In genomic region chr2:131125157-131125963, GRCm38 (mm10) we compare ENCODE assay signal across 33 mouse cellular contexts. TPM values are rescaled to one million over a fixed set of nuclear protein-coding genes. Genes with fewer than 3 reads are reported as not detected.
A peak's percentile ranks its signal among the peaks of the same experiment; 100 is the strongest.
DNase-seq lines count a peak whose midpoint lies in the region; ATAC-seq and TF ChIP-seq lines count a peak whose summit lies in the region.
"Had no signal": no experiment of that assay in that cellular context is flagged by ENCODE, and none has a peak within 500 bp of the region (broad histone marks: within the 10 kb centered on the region; RNA-seq: fewer than 3 reads in every experiment).

No protein-coding gene starts in this region.

- no peak overlapping the region for H3K4me2 ChIP-seq in heart, embryonic 11.5 days
- no peak overlapping the region for H3K4me2 ChIP-seq in liver, embryonic 13.5 days
- no peak overlapping the region for H3K4me2 ChIP-seq in stomach, postnatal 0 days (replicated peaks; ENCODE audit: low read depth)
- H3K4me2 ChIP-seq: forebrain, embryonic 12.5 days; limb, embryonic 15.5 days; midbrain, embryonic 12.5 days had no signal

- 89% methylated on average over 9 of the region's 9 CpGs for WGBS in heart, embryonic 10.5 days
- WGBS in heart, embryonic 11.5 days (ENCODE audit: insufficient replicate concordance): 84% methylated on average over 9 of the region's 9 CpGs
- WGBS in liver, embryonic 13.5 days (ENCODE audit: insufficient replicate concordance): 80% methylated on average over 9 of the region's 9 CpGs
- WGBS in stomach, postnatal 0 days: 95% methylated on average over 9 of the region's 9 CpGs

- H3K9ac ChIP-seq in heart, embryonic 11.5 days (ENCODE audit: low read depth, low read length): no peak overlapping the region
- H3K9ac ChIP-seq in liver, embryonic 13.5 days: peak overlapping the region; percentile 82; the same call in 1 of the 2 replicates
- H3K9ac ChIP-seq in stomach, postnatal 0 days (ENCODE audit: low read length): no peak overlapping the region
- H3K9ac ChIP-seq: forebrain, embryonic 12.5 days; limb, embryonic 15.5 days; liver, postnatal 0 days; midbrain, embryonic 12.5 days had no signal

- peak; percentile 66 for DNase-seq in heart, embryonic 10.5 days (ENCODE audit: low spot score)
- DNase-seq in liver, embryonic 13.5 days: no peak
- DNase-seq in liver: no peak
- peak; percentile 1 for DNase-seq in urinary bladder, postnatal 25 days (ENCODE audit: low spot score)
- no peak for DNase-seq in urinary bladder, adult 2 months (ENCODE audit: low spot score)
- no peak for DNase-seq in stomach, postnatal 0 days (ENCODE audit: low spot score)
- DNase-seq: adrenal gland, postnatal 25 days; B cell, adult 2 months; cerebellum, adult 18-20 months; cerebellum, postnatal 10 days; gastrocnemius, postnatal 36 days; kidney, adult 9 months; kidney, postnatal 10 days; layer of hippocampus, postnatal 36 days; left cerebral cortex, postnatal 4 days; liver, postnatal 0 days; lung, postnatal 36 days; retina, postnatal 1 day; right cerebral cortex, postnatal 14 days had no signal

- 0 out of 2 replicates have a peak, but pooled peaks cover 13% of the 10 kb centered on the region for H3K27me3 ChIP-seq in heart, embryonic 10.5 days (ENCODE audit: insufficient read depth, poor library complexity, severe bottlenecking)
- peaks cover 3% of the 10 kb centered on the region; the same call in 1 of the 2 replicates for H3K27me3 ChIP-seq in heart, embryonic 11.5 days (ENCODE audit: control insufficient read depth, insufficient read depth, low read length)
- peaks cover 19% of the 10 kb centered on the region; the same call in 1 of the 2 replicates for H3K27me3 ChIP-seq in liver, embryonic 13.5 days
- H3K27me3 ChIP-seq in stomach, postnatal 0 days (ENCODE audit: control insufficient read depth, insufficient read depth, low read length): no peaks in the 10 kb centered on the region
- H3K27me3 ChIP-seq: limb, embryonic 15.5 days had no signal

- no peak for TF ChIP-seq EP300 in stomach, postnatal 0 days (optimal IDR thresholded peaks at IDR 0.05)

- TF ChIP-seq CTCF in stomach, postnatal 0 days (IDR thresholded peaks at IDR 0.05; ENCODE audit: low read depth): no peak

- peak overlapping the region; percentile 38; the same call in 1 of the 2 replicates for H3K27ac ChIP-seq in heart, embryonic 10.5 days
- H3K27ac ChIP-seq in heart, embryonic 11.5 days (ENCODE audit: low read depth, low read length): no peak overlapping the region
- peak overlapping the region; percentile 15; the same call in 1 of the 2 replicates for H3K27ac ChIP-seq in liver, embryonic 13.5 days
- no peak overlapping the region for H3K27ac ChIP-seq in stomach, postnatal 0 days (replicated peaks)
- H3K27ac ChIP-seq: forebrain, embryonic 12.5 days; limb, embryonic 15.5 days; midbrain, embryonic 12.5 days had no signal

- no peak for ATAC-seq in heart, embryonic 11.5 days (replicated peaks; ENCODE audit: insufficient number of reproducible peaks, low FRiP score, low TSS enrichment)
- no peak for ATAC-seq in liver, embryonic 13.5 days (ENCODE audit: low read depth)
- no peak for ATAC-seq in stomach, postnatal 0 days (ENCODE audit: low FRiP score, low TSS enrichment)
- ATAC-seq: intestine, postnatal 0 days; liver, postnatal 0 days had no signal

- H3K36me3 ChIP-seq in heart, embryonic 10.5 days: no peaks in the 10 kb centered on the region
- no peaks in the 10 kb centered on the region for H3K36me3 ChIP-seq in heart, embryonic 11.5 days (ENCODE audit: control insufficient read depth, insufficient read depth, low read length)
- no peaks in the 10 kb centered on the region for H3K36me3 ChIP-seq in liver, embryonic 13.5 days
- no peaks in the 10 kb centered on the region for H3K36me3 ChIP-seq in stomach, postnatal 0 days (ENCODE audit: control insufficient read depth, insufficient read depth, low read length)
- H3K36me3 ChIP-seq: forebrain, embryonic 12.5 days; limb, embryonic 15.5 days; midbrain, embryonic 12.5 days had no signal

- H3K9me3 ChIP-seq in heart, embryonic 10.5 days: no peaks in the 10 kb centered on the region
- no peaks in the 10 kb centered on the region for H3K9me3 ChIP-seq in heart, embryonic 11.5 days (replicated peaks; ENCODE audit: control insufficient read depth, low read length)
- H3K9me3 ChIP-seq in liver, embryonic 13.5 days (replicated peaks): no peaks in the 10 kb centered on the region
- no peaks in the 10 kb centered on the region for H3K9me3 ChIP-seq in stomach, postnatal 0 days (ENCODE audit: control insufficient read depth, low read length)
- H3K9me3 ChIP-seq: forebrain, embryonic 12.5 days; limb, embryonic 15.5 days; midbrain, embryonic 12.5 days had no signal

- H3K4me3 ChIP-seq in heart, embryonic 10.5 days: no peak overlapping the region
- H3K4me3 ChIP-seq in heart, embryonic 11.5 days (ENCODE audit: low read depth, low read length): no peak overlapping the region
- no peak overlapping the region for H3K4me3 ChIP-seq in liver, embryonic 13.5 days (replicated peaks)
- no peak overlapping the region for H3K4me3 ChIP-seq in stomach, postnatal 0 days (ENCODE audit: low read depth, low read length)
- H3K4me3 ChIP-seq: erythroblast, embryonic 14.5 days; forebrain, embryonic 12.5 days; limb, embryonic 15.5 days; midbrain, embryonic 12.5 days had no signal

- H3K4me1 ChIP-seq in heart, embryonic 10.5 days: peaks cover 43% of the 10 kb centered on the region
- peaks cover 28% of the 10 kb centered on the region for H3K4me1 ChIP-seq in heart, embryonic 11.5 days (ENCODE audit: control insufficient read depth, insufficient read depth, low read length)
- H3K4me1 ChIP-seq in liver, embryonic 13.5 days (replicated peaks): peaks cover 57% of the 10 kb centered on the region
- H3K4me1 ChIP-seq in stomach, postnatal 0 days (replicated peaks; ENCODE audit: control insufficient read depth, insufficient read depth): peaks cover 6% of the 10 kb centered on the region; the same call in 1 of the 2 replicates

RNA-seq across cellular contexts. Expression of gene Hspa12b, which starts 1.7 kb away (rescaled TPM):
- 10.0 and 10.8 TPM in 2 replicates for polyA plus RNA-seq in heart, embryonic 10.5 days (2016; fragmentation: Nextera tagmentation; extraction: Ambion mirVana)
- 5.6 and 6.3 TPM in 2 replicates for polyA plus RNA-seq in heart, embryonic 11.5 days (2014; fragmentation: Nextera tagmentation; extraction: Ambion mirVana)
- 2.1 and 2.2 TPM in 2 replicates for polyA plus RNA-seq in liver, embryonic 13.5 days (2015; fragmentation: Nextera tagmentation; extraction: Ambion mirVana)
- 33.1 and 34.8 TPM in 2 replicates for polyA plus RNA-seq in urinary bladder, adult 2 months (2012; rRNA removed)
- polyA plus RNA-seq in stomach, postnatal 0 days (2015; fragmentation: Nextera tagmentation; extraction: Ambion mirVana): 4.2 TPM in 2 replicates

RNA-seq across cellular contexts. Expression of gene Gm11037, which starts 7.9 kb away (rescaled TPM):
- polyA plus RNA-seq in heart, embryonic 10.5 days (2016; fragmentation: Nextera tagmentation; extraction: Ambion mirVana): not detected in 2 replicates
- polyA plus RNA-seq in heart, embryonic 11.5 days (2014; fragmentation: Nextera tagmentation; extraction: Ambion mirVana): not detected in 2 replicates
- not detected in 2 replicates for polyA plus RNA-seq in liver, embryonic 13.5 days (2015; fragmentation: Nextera tagmentation; extraction: Ambion mirVana)
- polyA plus RNA-seq in urinary bladder, adult 2 months (2012; rRNA removed): not detected in 2 replicates
- polyA plus RNA-seq in stomach, postnatal 0 days (2015; fragmentation: Nextera tagmentation; extraction: Ambion mirVana): not detected in 2 replicates
- polyA plus RNA-seq: embryonic facial prominence, embryonic 14.5 days; erythroblast, embryonic 14.5 days; forebrain, embryonic 12.5 days; heart, embryonic 16.5 days; hindbrain, embryonic 11.5 days; intestine, postnatal 0 days; large intestine, adult 2 months; limb, embryonic 15.5 days; liver, postnatal 0 days; lung, embryonic 16.5 days; midbrain, embryonic 12.5 days; neural tube, embryonic 14.5 days; small intestine, adult 2 months; stomach, embryonic 14.5 days had no signal

RNA-seq across cellular contexts. Expression of gene 1700037H04Rik, which starts 34.5 kb away (rescaled TPM):
- polyA plus RNA-seq in heart, embryonic 10.5 days (2016; fragmentation: Nextera tagmentation; extraction: Ambion mirVana): 82.6 and 86.0 TPM in 2 replicates
- 83.0 and 83.4 TPM in 2 replicates for polyA plus RNA-seq in heart, embryonic 11.5 days (2014; fragmentation: Nextera tagmentation; extraction: Ambion mirVana)
- 124 and 129 TPM in 2 replicates for polyA plus RNA-seq in liver, embryonic 13.5 days (2015; fragmentation: Nextera tagmentation; extraction: Ambion mirVana)
- polyA plus RNA-seq in urinary bladder, adult 2 months (2012; rRNA removed): 51.9 and 54.5 TPM in 2 replicates
- polyA plus RNA-seq in stomach, postnatal 0 days (2015; fragmentation: Nextera tagmentation; extraction: Ambion mirVana): 42.6 and 43.6 TPM in 2 replicates

RNA-seq across cellular contexts. Expression of gene Siglec1, which starts 38.8 kb away (rescaled TPM):
- polyA plus RNA-seq in heart, embryonic 10.5 days (2016; fragmentation: Nextera tagmentation; extraction: Ambion mirVana): 0.05 and 0.08 TPM in 2 replicates
- 0.11 and 0.16 TPM in 2 replicates for polyA plus RNA-seq in heart, embryonic 11.5 days (2014; fragmentation: Nextera tagmentation; extraction: Ambion mirVana)
- polyA plus RNA-seq in liver, embryonic 13.5 days (2015; fragmentation: Nextera tagmentation; extraction: Ambion mirVana): 0.49 and 0.56 TPM in 2 replicates
- polyA plus RNA-seq in urinary bladder, adult 2 months (2012; rRNA removed): 7.6 and 8.7 TPM in 2 replicates
- 0.34 and 0.38 TPM in 2 replicates for polyA plus RNA-seq in stomach, postnatal 0 days (2015; fragmentation: Nextera tagmentation; extraction: Ambion mirVana)

RNA-seq across cellular contexts. Expression of gene Cenpb, which starts 54.5 kb away (rescaled TPM):
- 4.9 and 5.1 TPM in 2 replicates for polyA plus RNA-seq in heart, embryonic 10.5 days (2016; fragmentation: Nextera tagmentation; extraction: Ambion mirVana)
- polyA plus RNA-seq in heart, embryonic 11.5 days (2014; fragmentation: Nextera tagmentation; extraction: Ambion mirVana): 4.1 and 4.6 TPM in 2 replicates
- 3.5 and 4.5 TPM in 2 replicates for polyA plus RNA-seq in liver, embryonic 13.5 days (2015; fragmentation: Nextera tagmentation; extraction: Ambion mirVana)
- polyA plus RNA-seq in urinary bladder, adult 2 months (2012; rRNA removed): 60.4 and 94.3 TPM in 2 replicates
- polyA plus RNA-seq in stomach, postnatal 0 days (2015; fragmentation: Nextera tagmentation; extraction: Ambion mirVana): 12.2 and 13.9 TPM in 2 replicates

Comparison
In these comparisons a context has a peak if more than half of its experiments do, and no peak if none do; other contexts are left out.
1. DNase-seq: peak in heart, embryonic 10.5 days (single experiment) and urinary bladder, postnatal 25 days (single experiment); none in liver, embryonic 13.5 days (single experiment), liver (single experiment), urinary bladder, adult 2 months (single experiment) and stomach, postnatal 0 days (single experiment).
2. H3K27ac ChIP-seq: peak in heart, embryonic 10.5 days (single experiment) and liver, embryonic 13.5 days (single experiment); none in heart, embryonic 11.5 days (single experiment) and stomach, postnatal 0 days (single experiment).